Mouse (Mus musculus): ENCODE data around the gene Ctbs. TPM values are rescaled to one million over a fixed set of nuclear protein-coding genes. Genes with fewer than 3 reads are reported as not detected.

The Ctbs gene
- polyA plus RNA-seq, 1 experiment from 2014 or later = 14.6 TPM

DNA sequence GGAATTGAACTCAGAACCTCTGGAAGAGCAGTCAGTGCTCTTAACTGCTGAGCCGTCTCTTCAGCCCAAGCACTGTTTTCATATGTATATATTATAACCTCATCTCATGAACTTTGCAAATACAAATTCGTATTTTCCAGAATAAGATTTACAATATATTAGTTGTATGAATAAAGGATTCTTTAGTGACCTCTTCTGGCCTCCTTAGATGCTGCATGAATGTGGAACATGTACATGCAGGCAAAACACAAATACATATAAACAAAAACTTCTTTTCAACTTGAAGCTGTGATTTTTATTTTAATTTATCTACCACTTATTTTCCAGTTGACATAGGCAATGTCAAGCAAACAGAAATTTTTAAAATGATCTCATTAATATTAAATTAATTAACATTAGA is 32.4 kb downstream of the Ctbs start:
- no peaks in the 10 kb centered on the region for H3K27me3 ChIP-seq (ENCODE audit: control insufficient read depth, insufficient read depth, low read length)
- 69% methylated on average over 2 of the region's 2 CpGs for WGBS

DNA sequence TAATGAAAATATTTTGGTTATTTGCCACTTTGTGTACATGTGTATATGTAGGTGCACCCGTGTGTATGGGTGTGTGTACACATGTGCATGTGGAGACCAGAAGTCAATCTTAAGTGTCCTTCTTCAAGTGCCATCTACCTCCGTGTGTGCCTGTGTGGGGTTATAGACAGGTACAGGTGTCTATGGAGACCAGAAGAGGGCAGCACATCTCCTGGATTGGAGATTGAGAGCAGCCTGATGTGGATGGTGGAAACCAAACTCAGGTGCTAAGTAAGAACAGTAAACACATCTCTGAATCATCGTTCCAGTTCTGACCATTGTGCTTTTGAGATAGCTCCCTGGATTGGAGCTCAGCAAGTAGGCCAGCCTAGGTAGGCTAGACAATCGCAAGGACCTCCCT is 36.9 kb downstream of the Ctbs start:
- 91% methylated on average over 4 of the region's 4 CpGs for WGBS
- no peak overlapping the region for H3K4me2 ChIP-seq (replicated peaks; ENCODE audit: low read depth, low read length)
- 0 out of 2 replicates have a peak, but pooled peaks cover 2% of the 10 kb centered on the region for H3K36me3 ChIP-seq (ENCODE audit: control insufficient read depth, insufficient read depth, low read length)
- ATAC-seq (ENCODE audit: insufficient number of reproducible peaks, insufficient read depth, low FRiP score, low read depth) = no peak
- H3K4me1 ChIP-seq (ENCODE audit: control insufficient read depth, insufficient read depth, low read length) = no peaks in the 10 kb centered on the region
- no peaks in the 10 kb centered on the region for H3K9me3 ChIP-seq (ENCODE audit: control insufficient read depth, low read depth, low read length)
- H3K27ac ChIP-seq (ENCODE audit: low read length) = no peak overlapping the region
- H3K27me3 ChIP-seq (ENCODE audit: control insufficient read depth, insufficient read depth, low read length) = no peaks in the 10 kb centered on the region
- no peak overlapping the region for H3K9ac ChIP-seq (replicated peaks; ENCODE audit: low read depth, low read length)
- H3K4me3 ChIP-seq (ENCODE audit: low read depth, low read length) = no peak overlapping the region

More for the DNA sequence above, 32.4 kb downstream of the Ctbs start:
- Histone ChIP-seq H3K4me3 (ENCODE audit: low read depth, low read length) (no peak overlapping the region), H3K4me1 (ENCODE audit: control insufficient read depth, insufficient read depth, low read length) (no peaks in the 10 kb centered on the region), H3K9ac (replicated peaks; ENCODE audit: low read depth, low read length) (no peak overlapping the region), H3K9me3 (ENCODE audit: control insufficient read depth, low read depth, low read length) (no peaks in the 10 kb centered on the region), H3K27ac (ENCODE audit: low read length) (no peak overlapping the region), H3K4me2 (replicated peaks; ENCODE audit: low read depth, low read length) (no peak overlapping the region), H3K36me3 (ENCODE audit: control insufficient read depth, insufficient read depth, low read length) (0 out of 2 replicates have a peak, but pooled peaks cover 2% of the 10 kb centered on the region)
- ATAC-seq (ENCODE audit: insufficient number of reproducible peaks, insufficient read depth, low FRiP score, low read depth) = no peak

DNA sequence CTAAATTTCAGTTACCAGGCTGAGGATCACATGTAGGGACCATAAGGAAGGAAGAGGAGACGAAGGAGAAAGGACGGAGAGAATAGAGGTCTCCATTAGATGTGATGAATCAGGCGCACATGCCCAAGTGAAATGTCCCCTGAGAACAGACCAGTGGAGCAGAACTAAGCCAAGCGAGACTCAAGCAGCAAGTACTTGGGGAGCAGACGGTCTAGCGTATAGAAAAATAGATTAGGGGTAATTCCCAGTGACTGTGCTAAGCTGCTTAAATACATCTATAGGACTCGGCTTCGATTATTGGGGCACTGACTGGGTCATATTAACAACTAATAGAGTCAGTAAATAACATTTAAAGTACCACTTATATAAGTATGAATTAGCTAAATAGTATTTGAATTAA is 45.3 kb downstream of the Ctbs start:
- Histone ChIP-seq H3K4me3 (ENCODE audit: low read depth, low read length) (no peak overlapping the region), H3K27me3 (ENCODE audit: control insufficient read depth, insufficient read depth, low read length) (no peaks in the 10 kb centered on the region)
- 90% methylated on average over 8 of the region's 8 CpGs for WGBS

DNA sequence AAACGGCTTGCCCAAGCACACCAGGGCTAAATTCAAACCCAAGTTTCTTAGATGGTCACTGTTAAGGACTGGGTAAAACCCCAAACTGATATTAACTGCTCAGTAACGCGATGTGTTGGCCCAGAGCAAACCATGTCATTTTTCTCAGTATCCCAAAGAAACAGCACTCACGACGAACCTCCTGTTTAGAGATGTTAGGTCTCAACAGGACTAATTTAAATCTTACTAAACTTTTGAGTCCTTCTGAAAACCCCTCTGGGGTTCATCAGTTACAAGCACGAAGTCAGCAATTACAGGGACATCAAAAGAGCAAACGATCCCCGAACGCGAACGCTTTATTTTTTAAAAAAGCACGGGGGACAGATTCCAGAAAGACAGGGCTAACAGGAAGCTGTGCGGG is 49.4 kb downstream of the Ctbs start:
- Histone ChIP-seq H3K9me3 (ENCODE audit: control insufficient read depth, low read depth, low read length) (no peaks in the 10 kb centered on the region), H3K27ac (ENCODE audit: low read length) (peak overlapping the region; percentile 91), H3K4me2 (replicated peaks; ENCODE audit: low read depth, low read length) (peak overlapping the region; percentile 46), H3K9ac (replicated peaks; ENCODE audit: low read depth, low read length) (peak overlapping the region; percentile 87), H3K4me1 (ENCODE audit: control insufficient read depth, insufficient read depth, low read length) (peaks cover 18% of the 10 kb centered on the region; the same call in 1 of the 2 replicates), H3K36me3 (ENCODE audit: control insufficient read depth, insufficient read depth, low read length) (peaks cover 8% of the 10 kb centered on the region), H3K27me3 (ENCODE audit: control insufficient read depth, insufficient read depth, low read length) (no peaks in the 10 kb centered on the region), H3K4me3 (ENCODE audit: low read depth, low read length) (peak overlapping the region; percentile 94)
- no peak for ATAC-seq (ENCODE audit: insufficient number of reproducible peaks, insufficient read depth, low FRiP score, low read depth)
- 1% methylated on average over 13 of the region's 13 CpGs for WGBS

More for the DNA sequence above, 45.3 kb downstream of the Ctbs start:
- Histone ChIP-seq H3K9ac (replicated peaks; ENCODE audit: low read depth, low read length) (no peak overlapping the region), H3K9me3 (ENCODE audit: control insufficient read depth, low read depth, low read length) (no peaks in the 10 kb centered on the region), H3K4me2 (replicated peaks; ENCODE audit: low read depth, low read length) (no peak overlapping the region), H3K4me1 (ENCODE audit: control insufficient read depth, insufficient read depth, low read length) (no peaks in the 10 kb centered on the region), H3K36me3 (ENCODE audit: control insufficient read depth, insufficient read depth, low read length) (no peaks in the 10 kb centered on the region), H3K27ac (ENCODE audit: low read length) (no peak overlapping the region)
- ATAC-seq (ENCODE audit: insufficient number of reproducible peaks, insufficient read depth, low FRiP score, low read depth) = no peak

DNA sequence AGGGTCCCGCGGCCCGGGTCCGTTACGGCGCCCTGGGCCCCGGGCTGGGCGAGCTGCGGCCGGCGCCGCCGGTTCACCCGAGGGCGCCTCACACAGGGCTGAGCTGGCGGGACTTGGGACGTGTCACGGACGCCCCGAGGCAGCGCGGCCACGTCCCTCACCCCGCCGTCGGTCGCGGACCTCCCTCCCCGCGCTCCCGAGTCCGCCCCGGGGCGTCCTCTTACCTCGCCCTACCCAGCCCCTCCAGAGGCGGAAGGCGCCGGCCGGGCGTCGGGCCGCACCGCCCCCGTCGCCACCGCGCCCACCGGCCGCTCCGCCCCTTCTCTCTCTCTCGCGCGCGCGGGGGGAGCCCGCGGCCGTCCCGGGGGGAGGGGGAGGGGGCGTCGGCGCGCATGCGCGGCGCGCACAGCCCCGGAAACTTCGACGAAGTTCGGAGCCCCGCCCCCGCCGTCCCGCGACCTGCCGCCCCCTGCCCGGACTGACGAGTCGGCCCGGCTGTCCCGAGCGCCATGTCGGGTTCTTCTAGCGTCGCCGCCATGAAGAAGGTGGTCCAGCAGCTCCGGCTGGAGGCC is 49.9 kb downstream of the Ctbs start, which contains the start of the genes Spata1 and Gng5:
Gene Spata1, minus strand, starts transcription at position 323 of the 572 bp plus-strand sequence.
Gene Gng5, plus strand, starts transcription at position 377 of the 572 bp plus-strand sequence.
- H3K4me3 ChIP-seq (ENCODE audit: low read depth, low read length) = peak within 1 kb of the TSS; percentile 94
- under 1% methylated on average over 46 of the region's 88 CpGs for WGBS

DNA sequence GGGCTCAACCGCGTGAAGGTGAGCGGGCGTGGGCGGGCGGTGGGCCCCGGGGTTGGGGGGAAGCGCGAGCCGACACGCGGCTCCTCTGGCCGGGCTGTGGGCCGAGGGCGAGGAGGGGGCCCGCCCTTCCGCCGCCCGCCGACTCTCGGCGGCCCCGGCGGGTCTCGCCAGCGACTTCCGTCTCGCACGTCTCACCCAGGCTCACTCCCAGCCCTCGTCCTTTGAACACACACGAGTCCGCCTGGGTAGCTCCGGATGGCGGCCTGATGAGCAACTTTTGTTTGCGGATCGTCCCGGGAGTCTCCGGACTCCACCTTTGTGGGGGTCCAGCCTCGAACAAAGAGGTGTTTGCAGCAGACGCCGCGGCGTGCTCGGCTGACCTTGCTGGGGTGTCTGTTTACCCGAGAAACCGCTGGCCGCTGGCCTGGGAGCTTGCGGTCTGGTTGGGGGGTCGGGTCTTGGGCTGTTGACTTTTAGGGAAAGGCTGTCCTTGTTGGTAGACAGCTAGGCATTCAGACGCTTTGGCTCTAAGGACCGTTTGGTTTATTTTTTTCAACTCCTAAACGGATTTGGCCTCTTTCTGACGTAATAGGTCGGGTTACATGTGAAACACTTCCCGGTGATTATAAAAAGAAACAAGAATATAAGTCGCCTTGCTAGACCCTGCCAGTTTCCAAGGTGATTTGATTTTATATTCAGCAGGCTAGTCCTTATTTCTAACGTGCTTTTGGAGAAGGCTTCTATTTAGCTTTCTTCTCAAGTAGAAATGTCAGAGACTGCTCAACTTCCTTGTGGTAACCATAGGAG is 50.6 kb downstream of the Ctbs start:
- H3K4me2 ChIP-seq (replicated peaks; ENCODE audit: low read depth, low read length) = peak overlapping the region; percentile 82
- peak overlapping the region; percentile 94 for H3K4me3 ChIP-seq (ENCODE audit: low read depth, low read length)
- peak overlapping the region; percentile 87 for H3K9ac ChIP-seq (replicated peaks; ENCODE audit: low read depth, low read length)
- H3K9me3 ChIP-seq (ENCODE audit: control insufficient read depth, low read depth, low read length) = no peaks in the 10 kb centered on the region
- H3K4me1 ChIP-seq (ENCODE audit: control insufficient read depth, insufficient read depth, low read length) = peaks cover 18% of the 10 kb centered on the region; the same call in 1 of the 2 replicates
- peak; percentile 68 for ATAC-seq (ENCODE audit: insufficient number of reproducible peaks, insufficient read depth, low FRiP score, low read depth)
- H3K27me3 ChIP-seq (ENCODE audit: control insufficient read depth, insufficient read depth, low read length) = no peaks in the 10 kb centered on the region
- peak overlapping the region; percentile 91 for H3K27ac ChIP-seq (ENCODE audit: low read length)
- under 1% methylated on average over 48 of the region's 57 CpGs for WGBS
- H3K36me3 ChIP-seq (ENCODE audit: control insufficient read depth, insufficient read depth, low read length) = peaks cover 17% of the 10 kb centered on the region

More for the DNA sequence above, 49.9 kb downstream of the Ctbs start, which contains the start of the genes Spata1 and Gng5:
- Histone ChIP-seq H3K9ac (replicated peaks; ENCODE audit: low read depth, low read length) (peak within 1 kb of the TSS; percentile 87), H3K27ac (ENCODE audit: low read length) (peak within 1 kb of the TSS; percentile 91), H3K4me2 (replicated peaks; ENCODE audit: low read depth, low read length) (peak within 1 kb of the TSS; percentile 82), H3K27me3 (ENCODE audit: control insufficient read depth, insufficient read depth, low read length) (no peaks in the 10 kb centered on the region), H3K9me3 (ENCODE audit: control insufficient read depth, low read depth, low read length) (no peaks in the 10 kb centered on the region), H3K36me3 (ENCODE audit: control insufficient read depth, insufficient read depth, low read length) (peaks cover 14% of the 10 kb centered on the region), H3K4me1 (ENCODE audit: control insufficient read depth, insufficient read depth, low read length) (peaks cover 18% of the 10 kb centered on the region; the same call in 1 of the 2 replicates)
- ATAC-seq (ENCODE audit: insufficient number of reproducible peaks, insufficient read depth, low FRiP score, low read depth) = peak; percentile 95

DNA sequence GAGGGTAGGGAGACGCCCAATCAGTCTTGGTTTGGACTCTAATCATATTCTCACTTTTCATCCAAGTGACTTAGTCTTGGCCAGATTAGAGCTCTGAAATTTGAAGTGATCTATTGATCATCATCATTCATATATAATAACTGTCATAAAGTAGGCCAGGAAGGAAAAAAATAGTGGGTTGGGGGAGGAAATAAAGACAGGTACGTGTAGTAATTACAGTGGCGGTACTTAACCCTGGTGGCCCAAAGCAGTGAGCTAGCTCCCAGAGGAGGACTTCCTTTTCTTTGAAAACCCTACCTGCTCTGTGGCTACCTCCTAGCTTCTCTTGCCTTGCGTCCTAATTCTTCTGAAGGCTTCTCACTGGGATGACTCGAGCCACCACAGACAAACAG is 51.2 kb downstream of the Ctbs start:
- H3K27me3 ChIP-seq (ENCODE audit: control insufficient read depth, insufficient read depth, low read length) = no peaks in the 10 kb centered on the region
- peak overlapping the region; percentile 94 for H3K4me3 ChIP-seq (ENCODE audit: low read depth, low read length)
- peak overlapping the region; percentile 82 for H3K4me2 ChIP-seq (replicated peaks; ENCODE audit: low read depth, low read length)
- no peak for ATAC-seq (ENCODE audit: insufficient number of reproducible peaks, insufficient read depth, low FRiP score, low read depth)
- WGBS = 6% methylated on average over 5 of the region's 5 CpGs
- peak overlapping the region; percentile 91; the same call in 1 of the 2 replicates for H3K27ac ChIP-seq (ENCODE audit: low read length)
- H3K36me3 ChIP-seq (ENCODE audit: control insufficient read depth, insufficient read depth, low read length) = peaks cover 21% of the 10 kb centered on the region
- peaks cover 18% of the 10 kb centered on the region; the same call in 1 of the 2 replicates for H3K4me1 ChIP-seq (ENCODE audit: control insufficient read depth, insufficient read depth, low read length)
- no peaks in the 10 kb centered on the region for H3K9me3 ChIP-seq (ENCODE audit: control insufficient read depth, low read depth, low read length)
- peak overlapping the region; percentile 87 for H3K9ac ChIP-seq (replicated peaks; ENCODE audit: low read depth, low read length)

DNA sequence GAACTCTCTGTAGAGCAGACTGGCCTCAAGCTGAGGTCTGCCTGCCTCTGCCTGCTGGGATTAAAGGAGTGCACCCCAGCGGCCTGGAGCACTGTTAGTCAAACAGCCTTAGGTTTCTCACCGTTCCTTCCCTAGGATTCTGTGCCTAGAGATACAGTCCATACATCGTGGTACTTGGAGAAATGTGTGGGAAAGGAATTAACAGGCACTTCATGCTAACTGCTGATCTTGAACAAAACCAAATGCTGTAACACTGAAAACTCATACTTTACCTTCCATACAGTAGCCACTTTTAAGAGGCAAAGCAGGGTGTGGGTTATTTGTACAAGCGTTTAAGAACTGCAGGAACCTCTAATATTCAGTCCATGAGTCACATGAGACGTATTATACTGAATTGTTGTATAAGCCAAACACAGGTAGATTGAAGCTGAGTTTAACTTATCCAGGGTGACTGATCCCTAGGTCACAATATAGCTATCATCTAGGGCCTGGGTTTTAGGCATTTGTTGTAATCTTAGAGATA is 52.1 kb downstream of the Ctbs start:
- Histone ChIP-seq H3K36me3 (ENCODE audit: control insufficient read depth, insufficient read depth, low read length) (peaks cover 29% of the 10 kb centered on the region), H3K9ac (replicated peaks; ENCODE audit: low read depth, low read length) (no peak overlapping the region; the same call in 1 of the 2 replicates), H3K9me3 (ENCODE audit: control insufficient read depth, low read depth, low read length) (no peaks in the 10 kb centered on the region), H3K4me2 (replicated peaks; ENCODE audit: low read depth, low read length) (peak overlapping the region; percentile 82), H3K4me1 (ENCODE audit: control insufficient read depth, insufficient read depth, low read length) (peaks cover 18% of the 10 kb centered on the region; the same call in 1 of the 2 replicates), H3K27ac (ENCODE audit: low read length) (peak overlapping the region; percentile 18), H3K27me3 (ENCODE audit: control insufficient read depth, insufficient read depth, low read length) (no peaks in the 10 kb centered on the region), H3K4me3 (ENCODE audit: low read depth, low read length) (peak overlapping the region; percentile 94)
- 34% methylated on average over 5 of the region's 5 CpGs for WGBS
- no peak for ATAC-seq (ENCODE audit: insufficient number of reproducible peaks, insufficient read depth, low FRiP score, low read depth)
